Comparison of ENCODE assay signal across 20 mouse cellular contexts in the genomic region with DNA sequence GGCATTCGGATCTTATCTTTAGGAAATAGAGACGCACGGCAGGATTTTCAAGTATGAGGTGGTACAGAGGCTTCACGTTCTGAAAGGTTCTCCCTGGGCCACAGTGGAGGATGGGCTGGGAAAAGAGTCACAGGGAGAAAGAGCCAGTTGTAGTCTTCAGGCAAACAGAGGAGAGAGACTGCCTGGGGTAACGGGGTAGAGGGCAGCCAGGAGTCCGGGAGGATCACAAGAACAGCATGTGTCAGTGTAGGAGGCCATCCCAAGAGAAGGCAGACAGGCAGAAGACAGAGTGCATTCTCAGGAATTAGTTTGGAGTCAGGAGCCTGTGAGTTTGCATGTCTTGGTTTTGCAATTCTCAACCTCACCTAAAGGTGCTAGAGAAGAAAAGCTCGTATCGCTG.
"Had no signal": no experiment of that assay in that cellular context is flagged by ENCODE, and none has a peak within 500 bp of the region (broad histone marks: within the 10 kb centered on the region; RNA-seq: fewer than 3 reads in every experiment).

No protein-coding gene starts in this region.

- H3K4me2 ChIP-seq: limb, embryonic 13.5 days; lung, embryonic 14.5 days; midbrain, embryonic 12.5 days; neural tube, embryonic 13.5 days had no signal

- ATAC-seq: intestine, postnatal 0 days; liver, postnatal 0 days; lung, postnatal 0 days; midbrain, embryonic 16.5 days had no signal

- H3K4me3 ChIP-seq: layer of hippocampus, adult 2 months; limb, embryonic 10.5 days; limb, embryonic 13.5 days; midbrain, embryonic 12.5 days; myocyte; neural tube, embryonic 13.5 days had no signal

- H3K27me3 ChIP-seq: limb, embryonic 13.5 days; midbrain, embryonic 12.5 days; neural tube, embryonic 13.5 days had no signal

- H3K9me3 ChIP-seq: limb, embryonic 10.5 days; limb, embryonic 13.5 days; neural tube, embryonic 13.5 days had no signal

- H3K9ac ChIP-seq: limb, embryonic 13.5 days; liver, embryonic 14.5 days; liver, postnatal 0 days; lung, embryonic 14.5 days; midbrain, embryonic 12.5 days; neural tube, embryonic 13.5 days had no signal

- H3K27ac ChIP-seq: kidney, postnatal 0 days; layer of hippocampus, adult 2 months; limb, embryonic 10.5 days; limb, embryonic 13.5 days; liver, embryonic 14.5 days; macrophage; midbrain, embryonic 12.5 days; neural tube, embryonic 13.5 days had no signal

- H3K36me3 ChIP-seq: limb, embryonic 10.5 days; limb, embryonic 13.5 days; midbrain, embryonic 12.5 days; neural tube, embryonic 13.5 days had no signal

- H3K4me1 ChIP-seq: limb, embryonic 10.5 days; limb, embryonic 13.5 days; midbrain, embryonic 12.5 days; neural tube, embryonic 13.5 days had no signal

- DNase-seq: kidney, adult 9 months; layer of hippocampus, adult 9-11 months; liver, postnatal 0 days; lung, embryonic 14.5 days; retina, postnatal 1 day; right cerebral cortex, postnatal 25 days; thymus, adult 18-20 months; thymus, postnatal 36 days had no signal
